Mouse (Mus musculus) thymus, adult 2 months (tissue): ENCODE results near the gene Phlpp1. TPM values are rescaled to one million over a fixed set of nuclear protein-coding genes. Genes with fewer than 3 reads are reported as not detected.

Experiments used
- DNase-seq: peaks from one replicate; pipeline ENCODE4 v3.0.0; 2021
- H3K27ac ChIP-seq: fragments of 200-500 bp; 2 replicates; pipeline ENCODE4 v1.5.1; 2012; ENCODE audit warnings: low read length, control low read depth; ENCODE audit not compliant: control insufficient read depth, insufficient read depth
- H3K27me3 ChIP-seq: fragments of 200-500 bp; 2 replicates; pipeline ENCODE4 v1.6.1; 2012; ENCODE audit warnings: mild to moderate bottlenecking, low read length, moderate library complexity, mixed read lengths; ENCODE audit not compliant: control insufficient read depth, insufficient read depth
- H3K36me3 ChIP-seq: fragments of 200-500 bp; 2 replicates; pipeline ENCODE4 v1.6.1; 2012; ENCODE audit warnings: mild to moderate bottlenecking, low read length, moderate library complexity; ENCODE audit not compliant: control insufficient read depth, insufficient read depth
- H3K4me1 ChIP-seq: fragments of 200-500 bp; replicated peaks from 2 replicates; pipeline ENCODE4 v1.6.1; 2012; ENCODE audit warnings: low read length; ENCODE audit not compliant: control insufficient read depth, insufficient read depth
- H3K4me3 ChIP-seq: fragments of 200-500 bp; 2 replicates; pipeline ENCODE4 v1.5.1; 2012; ENCODE audit warnings: mild to moderate bottlenecking, low read length, control low read depth, moderate library complexity; ENCODE audit not compliant: control insufficient read depth, insufficient read depth
- CTCF ChIP-seq: fragments of 200-500 bp; IDR thresholded peaks from 2 replicates; pipeline ENCODE4 v1.5.1; 2012; ENCODE audit warnings: mild to moderate bottlenecking, control low read depth, low read length, moderate library complexity, borderline replicate concordance; ENCODE audit not compliant: control insufficient read depth, poor library complexity, insufficient read depth; ENCODE audit errors: extremely low read depth
- POLR2A ChIP-seq: fragments of 200-500 bp; IDR thresholded peaks from 2 replicates; pipeline ENCODE4 v1.6.1; 2012; ENCODE audit warnings: mild to moderate bottlenecking, low read length, control low read depth, moderate library complexity; ENCODE audit not compliant: control insufficient read depth, poor library complexity, insufficient read depth; ENCODE audit errors: extremely low read depth
- WGBS: fragments of 180-500 bp; shearing (Covaris S2); methylation state at CpG from one replicate; pipeline ENCODE4 v1.1.7; 2018; 5-methylcytosine and 5-hydroxymethylcytosine counted together
- polyA plus RNA-seq: library from polyadenylated mRNA; depleted of rRNA; stranded (reverse); fragments of >200 nt; gene quantifications from 2 replicates; pipeline ENCODE4 v1.2.3, GENCODE M21; 2012; rRNA removed

Gene Phlpp1
- polyA plus RNA-seq, 1 experiment = 7.0 TPM

DNA sequence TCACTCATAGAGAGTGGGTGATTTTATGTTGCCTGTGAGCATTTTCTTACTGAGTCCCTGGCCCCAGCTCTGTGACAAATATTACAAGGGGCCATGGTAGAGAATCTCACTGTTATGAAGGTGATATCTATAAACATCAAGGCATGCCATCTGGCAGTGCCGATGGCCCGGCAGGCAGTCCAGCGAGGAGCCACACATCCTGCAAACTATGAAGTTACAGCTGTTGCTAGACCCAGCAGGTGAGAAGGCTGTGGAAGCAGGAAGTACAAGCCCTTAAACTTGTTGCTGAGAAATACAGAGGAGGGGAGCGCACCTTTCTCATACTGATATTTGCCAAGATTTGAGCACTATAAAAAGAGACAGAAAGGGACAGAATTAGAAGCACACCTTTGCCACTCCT lies 257.0 kb downstream of the Phlpp1 start:
- DNase-seq = peak; percentile 21
- no peak for TF ChIP-seq POLR2A
- no peak for TF ChIP-seq CTCF
- no peaks in the 10 kb centered on the region for H3K36me3 ChIP-seq
- H3K27ac ChIP-seq = no peak overlapping the region
- no peak overlapping the region for H3K4me3 ChIP-seq
- no peaks in the 10 kb centered on the region for H3K27me3 ChIP-seq
- peaks cover 6% of the 10 kb centered on the region for H3K4me1 ChIP-seq
- WGBS = 18% methylated on average over 4 of the region's 4 CpGs

DNA sequence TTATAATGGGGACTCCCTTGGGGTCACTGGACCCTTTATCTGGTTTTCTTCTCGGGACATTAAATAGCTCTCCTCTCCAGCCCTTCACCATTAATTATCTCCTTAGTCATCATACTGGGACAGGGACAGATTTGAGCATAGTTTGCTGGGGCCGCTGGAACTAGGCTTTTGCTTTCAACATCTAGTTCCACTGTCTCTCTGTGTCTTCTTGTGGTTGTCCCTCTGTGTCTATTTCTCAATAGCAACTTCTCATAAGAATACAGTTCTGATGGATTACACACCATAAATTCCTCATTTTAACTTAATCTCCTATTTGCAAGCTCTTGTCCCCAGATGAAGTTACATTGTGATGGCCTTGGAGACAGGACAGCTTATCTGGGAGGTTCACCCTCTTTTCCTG lies 262.0 kb downstream of the Phlpp1 start:
- Histone ChIP-seq H3K27ac (no peak overlapping the region), H3K4me3 (no peak overlapping the region), H3K27me3 (no peaks in the 10 kb centered on the region), H3K4me1 (peaks cover under 1% of the 10 kb centered on the region; the same call in 1 of the 2 replicates), H3K36me3 (no peaks in the 10 kb centered on the region)
- no peak for TF ChIP-seq POLR2A
- no peak for TF ChIP-seq CTCF
- DNase-seq = no peak
- WGBS = 95% methylated on average over 2 of the region's 2 CpGs

Other genes with a start within 250 kb of the Phlpp1 start
- 36.5 and 38.2 TPM in 2 replicates for gene Zcchc2, start 181.3 kb upstream of the Phlpp1 start, polyA plus RNA-seq